ENCODE assay signal across 14 mouse cellular contexts in the genomic region with DNA sequence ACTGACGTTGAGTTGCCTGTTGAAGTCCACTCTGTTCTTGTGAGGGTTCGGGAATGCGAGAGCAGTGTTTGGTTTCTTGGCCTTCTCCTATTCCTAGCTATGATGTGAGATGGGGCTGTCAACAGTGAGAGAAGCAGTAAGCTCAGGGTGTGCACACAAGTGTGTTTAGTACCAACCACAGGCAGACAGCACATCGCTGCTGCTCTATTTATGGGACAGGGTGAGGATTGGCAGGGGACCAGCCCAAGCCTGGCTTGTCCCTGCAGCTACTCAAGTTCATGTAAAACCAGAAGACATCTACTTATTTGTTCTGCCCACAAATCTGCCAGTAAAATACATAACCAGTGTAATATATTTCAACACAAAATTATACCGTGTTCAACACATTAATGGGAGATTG. TPM values are rescaled to one million over a fixed set of nuclear protein-coding genes. Genes with fewer than 3 reads are reported as not detected.
DNase-seq lines count a peak whose midpoint lies in the region; ATAC-seq and TF ChIP-seq lines count a peak whose summit lies in the region.
"Had no signal": no experiment of that assay in that cellular context is flagged by ENCODE, and none has a peak within 500 bp of the region (broad histone marks: within the 10 kb centered on the region; RNA-seq: fewer than 3 reads in every experiment).

No protein-coding gene starts in this region.

- no peak for TF ChIP-seq CTCF in heart, adult 2 months (IDR thresholded peaks at IDR 0.05)

- DNase-seq in adrenal gland, postnatal 36 days: peak; percentile 12 to 15
- no peak for DNase-seq in adrenal gland, adult (ENCODE audit: inconsistent age in 2 of 2, low spot score in 1 of 2)
- DNase-seq in adipocyte (ENCODE audit: low spot score) (peak; percentile 49), MN1 (ENCODE audit: low spot score) (no peak)
- DNase-seq in heart, adult 2 months: peak; percentile 43 to 67
- DNase-seq in heart, postnatal 14 days: peak; percentile 62 to 76
- no peak for DNase-seq in right cerebral cortex, postnatal 36 days (ENCODE audit: low spot score in 2 of 2)
- DNase-seq: B cell, adult 2 months; cerebellum, adult 18-20 months had no signal

- no peaks in the 10 kb centered on the region for H3K79me2 ChIP-seq in heart, adult 2 months (replicated peaks; ENCODE audit: control insufficient read depth, insufficient read depth, low read length)

- 0 out of 2 replicates have a peak, but pooled peaks have one; percentile 41 for TF ChIP-seq EP300 in heart, adult 2 months (IDR thresholded peaks at IDR 0.05; ENCODE audit: insufficient read depth, low read depth, low read length)

- intact Hi-C loops in heart, adult 2 months (cut with DNase I): loop anchor here (2.0 kb wide), 1 partner anchor 99 kb away; no protein-coding TSS in a partner anchor
- intact Hi-C loops in heart, postnatal 14 days (cut with DNase I): loop anchor here (2.0 kb wide), 1 partner anchor 99 kb away; no protein-coding TSS in a partner anchor

- no peaks in the 10 kb centered on the region for H3K27me3 ChIP-seq in heart, adult 2 months (ENCODE audit: control insufficient read depth, insufficient read depth, low read length)
- no peaks in the 10 kb centered on the region for H3K27me3 ChIP-seq in kidney, embryonic 15.5 days
- H3K27me3 ChIP-seq: intestine, embryonic 15.5 days had no signal

- H3K36me3 ChIP-seq in heart, adult 2 months (ENCODE audit: control insufficient read depth, insufficient read depth, low read length): no peaks in the 10 kb centered on the region
- no peaks in the 10 kb centered on the region for H3K36me3 ChIP-seq in kidney, embryonic 15.5 days
- H3K36me3 ChIP-seq: intestine, embryonic 15.5 days had no signal

- no peak overlapping the region for H3K4me2 ChIP-seq in kidney, embryonic 15.5 days
- H3K4me2 ChIP-seq: intestine, embryonic 15.5 days had no signal

- H3K4me1 ChIP-seq in heart, adult 2 months (ENCODE audit: control insufficient read depth, insufficient read depth, low read length): peaks cover 4% of the 10 kb centered on the region; the same call in 1 of the 2 replicates
- H3K4me1 ChIP-seq in kidney, embryonic 15.5 days: peaks cover 19% of the 10 kb centered on the region

- H3K9me3 ChIP-seq in kidney, embryonic 15.5 days (replicated peaks): no peaks in the 10 kb centered on the region
- H3K9me3 ChIP-seq: intestine, embryonic 15.5 days had no signal

- no peak for ATAC-seq in kidney, embryonic 15.5 days (replicated peaks; ENCODE audit: low FRiP score)
- ATAC-seq: forebrain, embryonic 14.5 days; intestine, embryonic 15.5 days; midbrain, embryonic 16.5 days had no signal

- WGBS in heart, adult 2 months: 53% methylated on average over 5 of the region's 5 CpGs
- WGBS in kidney, embryonic 15.5 days: 88% methylated on average over 5 of the region's 5 CpGs

- TF ChIP-seq POLR2A in heart, adult 2 months (IDR thresholded peaks at IDR 0.05; ENCODE audit: insufficient read depth, low read depth, low read length): 0 out of 2 replicates have a peak, but pooled peaks have one; percentile 24

- no peak overlapping the region for H3K4me3 ChIP-seq in heart, adult 2 months
- H3K4me3 ChIP-seq in kidney, embryonic 15.5 days (replicated peaks): no peak overlapping the region
- H3K4me3 ChIP-seq: intestine, embryonic 15.5 days had no signal

- no peak overlapping the region for H3K9ac ChIP-seq in heart, adult 2 months (ENCODE audit: low read depth, low read length)
- no peak overlapping the region for H3K9ac ChIP-seq in kidney, embryonic 15.5 days
- H3K9ac ChIP-seq: intestine, embryonic 15.5 days had no signal

- H3K27ac ChIP-seq in heart, adult 2 months: peak overlapping the region; percentile 89
- H3K27ac ChIP-seq in kidney, embryonic 15.5 days: no peak overlapping the region
- H3K27ac ChIP-seq: intestine, embryonic 15.5 days had no signal

RNA-seq across cellular contexts. Expression of a gene that starts 46.4 kb away (rescaled TPM):
- 1 to 10 TPM; 3.4 to 6.0 TPM for total RNA-seq in adrenal gland, postnatal 36 days (2021)
- total RNA-seq in heart, adult 2 months (2021): 1 to 10 TPM; 5.4 to 6.0 TPM
- 7.8 and 12.9 TPM in 2 replicates for polyA plus RNA-seq in heart, adult 2 months (2012; rRNA removed)
- total RNA-seq in heart, postnatal 14 days (2021): 10 to 100 TPM; 19.7 to 30.1 TPM
- 72.7 and 76.0 TPM in 2 replicates for polyA plus RNA-seq in kidney, embryonic 15.5 days (2015; fragmentation: Nextera tagmentation; extraction: Ambion mirVana)
- total RNA-seq: hematopoietic stem cell, adult 5-6 weeks had no signal

Comparison
In these comparisons a context has a peak if more than half of its experiments do, and no peak if none do; other contexts are left out.
1. DNase-seq: peak in adrenal gland, postnatal 36 days (2 of 2), adipocyte (single experiment), heart, adult 2 months (2 of 2) and heart, postnatal 14 days (2 of 2); none in adrenal gland, adult (0 of 2), MN1 (single experiment) and right cerebral cortex, postnatal 36 days (0 of 2).